Mouse (Mus musculus): Measurements from ENCODE around the gene Pdzd4.

- no peak for TF ChIP-seq POLR2A (IDR thresholded peaks at IDR 0.05; ENCODE audit: extremely low read depth, insufficient read depth, low read length)
- TF ChIP-seq CTCF (IDR thresholded peaks at IDR 0.05; ENCODE audit: extremely low read depth, insufficient read depth, low read length) = no peak
Observed at GRCm38 (mm10) chrX:73871474-73871873, 46.7 kb upstream of the Pdzd4 start.
